Mouse (Mus musculus) liver, embryonic 16.5 days (tissue): ENCODE results near the gene Atp2b2. TPM values are rescaled to one million over a fixed set of nuclear protein-coding genes. Genes with fewer than 3 reads are reported as not detected.

ENCODE experiments used
- ATAC-seq: fragments of 200-750 bp; cut with Nextera tagmentation; 2 replicates; pipeline ENCODE4 v1.8.0; 2017; ENCODE audit warnings: low read depth, mild to moderate bottlenecking, moderate number of reproducible peaks, moderate library complexity
- H3K27ac ChIP-seq: fragments of 300-500 bp; sonication (generic); 2 replicates; pipeline ENCODE4 v1.5.1; 2014; ENCODE audit warnings: mild to moderate bottlenecking, low read length
- H3K27me3 ChIP-seq: fragments of 300-500 bp; sonication (generic); 2 replicates; pipeline ENCODE4 v1.6.1; 2014; ENCODE audit warnings: low read depth, low read length, mixed read lengths; ENCODE audit not compliant: control insufficient read depth, insufficient read depth
- H3K36me3 ChIP-seq: fragments of 300-500 bp; sonication (generic); 2 replicates; pipeline ENCODE4 v1.6.1; 2014; ENCODE audit warnings: mild to moderate bottlenecking; ENCODE audit not compliant: control insufficient read depth, insufficient read depth
- H3K4me1 ChIP-seq: fragments of 300-500 bp; sonication (generic); 2 replicates; pipeline ENCODE4 v1.6.1; 2014; ENCODE audit warnings: low read depth, low read length, mixed read lengths; ENCODE audit not compliant: control insufficient read depth
- H3K4me2 ChIP-seq: fragments of 300-500 bp; sonication (generic); 2 replicates; pipeline ENCODE4 v1.6.1; 2014; ENCODE audit warnings: low read depth, low read length, mixed read lengths
- H3K4me3 ChIP-seq: fragments of 300-500 bp; sonication (generic); 2 replicates; pipeline ENCODE4 v1.5.1; 2014; ENCODE audit warnings: low read depth, mild to moderate bottlenecking, low read length
- H3K9ac ChIP-seq: fragments of 300-500 bp; sonication (generic); 2 replicates; pipeline ENCODE4 v1.6.1; 2014; ENCODE audit warnings: low read depth, low read length
- H3K9me3 ChIP-seq: fragments of 300-500 bp; sonication (generic); replicated peaks from 2 replicates; pipeline ENCODE4 v1.6.1; 2016; ENCODE audit warnings: low read length; ENCODE audit not compliant: control insufficient read depth
- WGBS: fragments of 180-500 bp; shearing (Covaris S2); extraction: QIAGEN DNeasy Blood & Tissue Kit; methylation state at CpG from one replicate; pipeline ENCODE4 v1.1.7; 2014; ENCODE audit not compliant: insufficient replicate concordance; 5-methylcytosine and 5-hydroxymethylcytosine counted together
- microRNA-seq: library from miRNA; unstranded; fragments of <30 nt; microRNA quantifications from one replicate; pipeline ENCODE4, GENCODE M21; 2016
- polyA plus RNA-seq: library from polyadenylated mRNA; unstranded; fragments of >200 nt; fragmentation: Nextera tagmentation; extraction: Ambion mirVana; gene quantifications from 2 replicates; pipeline ENCODE4 v1.2.1, GENCODE M21; 2015

Gene Atp2b2
- polyA plus RNA-seq, 1 experiment from 2014 or later, result 2.6 TPM

DNA sequence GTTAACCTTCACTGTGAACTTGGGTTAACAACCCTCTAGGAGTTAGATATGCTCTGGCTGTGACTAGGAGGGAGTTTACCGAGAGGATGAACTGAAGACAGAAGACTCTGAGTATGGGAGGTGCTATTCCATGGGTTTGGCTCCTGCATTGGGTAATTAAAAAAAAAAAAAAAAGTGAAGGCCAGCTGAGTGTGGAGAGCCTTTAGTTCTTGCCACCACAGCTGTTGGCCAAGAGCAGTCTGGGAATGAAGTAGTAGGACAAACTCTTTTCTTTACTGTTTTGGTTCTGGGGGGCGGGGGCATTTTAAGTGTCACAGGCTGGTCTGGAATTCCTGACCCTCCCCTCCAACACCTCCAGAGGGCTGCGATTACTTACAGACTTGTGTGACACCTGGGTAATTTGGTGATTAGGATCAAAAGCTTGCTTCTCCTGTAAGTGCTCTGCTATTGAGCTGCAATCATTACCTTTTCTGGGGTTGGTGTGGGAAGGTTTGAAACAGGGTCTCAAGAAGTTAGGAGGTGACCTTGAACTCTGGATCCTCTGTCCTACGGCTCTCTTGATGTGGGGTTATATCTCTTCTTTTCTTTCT lies 346.6 kb downstream of the Atp2b2 start:
- WGBS, result 30% methylated on average over 4 of the region's 4 CpGs
- H3K27me3 ChIP-seq, result no peaks in the 10 kb centered on the region
- H3K9me3 ChIP-seq, result no peaks in the 10 kb centered on the region
- peak overlapping the region; percentile 91 for H3K4me3 ChIP-seq
- peaks cover 15% of the 10 kb centered on the region for H3K36me3 ChIP-seq
- peak overlapping the region; percentile 54 for H3K9ac ChIP-seq
- H3K4me2 ChIP-seq, result peak overlapping the region; percentile 79
- no peak for ATAC-seq
- H3K4me1 ChIP-seq, result peaks cover 64% of the 10 kb centered on the region
- H3K27ac ChIP-seq, result peak overlapping the region; percentile 98

DNA sequence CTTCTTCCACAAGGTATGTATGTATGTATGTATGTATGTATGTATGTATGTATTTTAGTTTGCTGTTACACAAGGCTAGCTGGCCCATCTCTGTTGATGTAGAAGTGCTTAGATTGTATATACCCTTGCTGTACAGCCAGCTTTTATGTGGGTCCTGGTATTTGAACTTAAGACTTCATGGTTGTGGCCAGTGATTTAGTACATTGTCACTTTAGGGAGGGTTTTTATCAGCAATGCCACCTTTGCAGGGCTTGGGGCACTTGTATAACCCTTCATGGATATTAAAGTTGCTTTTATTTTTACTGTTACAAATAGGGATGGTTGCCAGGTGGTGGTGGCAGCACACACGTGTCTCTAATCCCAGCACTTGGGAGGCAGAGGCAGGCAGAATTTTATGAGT lies 347.2 kb downstream of the Atp2b2 start:
- WGBS, result 18% methylated on average over 1 of the region's 1 CpGs

More for the DNA sequence above, 347.2 kb downstream of the Atp2b2 start:
- Histone ChIP-seq H3K4me1 (peaks cover 67% of the 10 kb centered on the region), H3K9ac (no peak overlapping the region; the same call in 1 of the 2 replicates), H3K4me3 (no peak overlapping the region), H3K27ac (peak overlapping the region; percentile 98), H3K36me3 (peaks cover 12% of the 10 kb centered on the region), H3K27me3 (no peaks in the 10 kb centered on the region), H3K4me2 (peak overlapping the region; percentile 79), H3K9me3 (no peaks in the 10 kb centered on the region)
- no peak for ATAC-seq

Small RNAs within 50 kb of the gene (microRNA-seq; reads per million reads assigned to microRNA genes)
- 0.98 reads per million for gene Mir7042

Other genes starting within 250 kb of the Atp2b2 start
- gene Slc6a11, start 88.6 kb upstream of the Atp2b2 start, polyA plus RNA-seq, result not detected in 2 replicates
- gene Slc6a1, start 240.0 kb upstream of the Atp2b2 start, polyA plus RNA-seq, result 0.04 TPM in 2 replicates